Mouse (Mus musculus) spleen, embryonic (tissue): ENCODE data around the gene Celsr1.

Source experiments
- CTCF ChIA-PET: fragments of 350-600 bp; sonication (Branson Sonifier 250); formaldehyde crosslinking; loops from one replicate; lab custom pipeline; 2022; lab: Charles Lee

Gene Celsr1

GRCm38 (mm10) chr15:86065367-86065766, 31.8 kb upstream of the Celsr1 start:
- CTCF ChIA-PET = interaction anchor here (0.7 to 0.8 kb wide), 2 partner anchors 19 to 23 kb away, joined by 7 to 12 read pairs; no protein-coding TSS in a partner anchor

DNA sequence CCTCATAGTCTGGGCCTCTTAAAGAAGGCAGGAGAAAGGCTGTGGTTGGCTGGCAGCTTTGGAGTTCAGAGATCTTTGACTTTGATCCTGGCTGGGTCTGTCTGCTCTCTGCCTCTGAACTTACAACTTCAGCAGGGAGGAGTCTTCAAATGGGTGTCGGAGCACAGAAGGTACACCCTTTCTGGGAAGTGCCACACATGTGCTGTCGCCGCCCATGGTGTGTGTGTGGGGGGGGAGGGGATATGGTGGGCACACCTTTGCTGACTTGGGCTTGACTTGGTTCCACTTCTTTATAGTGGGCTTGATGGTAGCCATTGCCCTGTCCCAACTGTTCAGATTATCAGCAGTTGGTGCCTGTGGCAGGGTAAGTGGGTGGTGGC, 31.3 kb upstream of the Celsr1 start:
- CTCF ChIA-PET = interaction anchor here (0.7 kb wide), 1 partner anchor 414 kb away, joined by 3 read pairs; no protein-coding TSS in a partner anchor

DNA sequence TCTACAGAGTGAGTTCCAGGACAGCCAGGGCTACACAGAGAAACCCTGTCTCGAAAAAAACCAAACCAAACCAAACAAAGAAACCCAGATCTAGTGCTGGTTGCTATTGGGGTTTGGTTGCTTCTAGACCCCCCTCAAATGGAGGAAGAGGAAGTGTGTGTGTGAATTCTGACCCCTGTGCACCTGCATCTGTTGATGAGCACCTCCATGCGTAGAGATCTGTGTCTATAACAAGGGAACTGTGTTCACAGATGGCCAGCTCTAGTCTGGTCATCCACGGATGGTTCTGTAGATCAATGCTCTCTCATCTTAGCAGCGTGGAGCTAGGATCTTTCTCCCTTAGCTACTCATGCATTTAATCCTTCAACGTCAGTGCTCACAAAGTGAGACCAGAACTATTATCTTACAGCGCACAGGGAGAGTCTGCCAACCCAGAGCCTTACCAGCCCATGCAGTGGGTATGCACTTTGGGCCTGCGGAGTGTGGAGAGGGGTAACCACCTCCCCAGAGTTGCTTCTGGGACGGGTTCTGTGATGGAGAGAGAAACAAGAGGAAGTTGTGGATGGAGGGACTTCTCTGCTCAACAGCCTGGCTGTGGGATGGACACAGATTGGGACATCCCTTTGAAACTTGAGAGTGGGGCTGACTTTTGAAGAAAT, 30.7 kb upstream of the Celsr1 start:
- CTCF ChIA-PET = interaction anchor here (0.7 kb wide), 1 partner anchor 414 kb away, joined by 3 read pairs; no protein-coding TSS in a partner anchor

DNA sequence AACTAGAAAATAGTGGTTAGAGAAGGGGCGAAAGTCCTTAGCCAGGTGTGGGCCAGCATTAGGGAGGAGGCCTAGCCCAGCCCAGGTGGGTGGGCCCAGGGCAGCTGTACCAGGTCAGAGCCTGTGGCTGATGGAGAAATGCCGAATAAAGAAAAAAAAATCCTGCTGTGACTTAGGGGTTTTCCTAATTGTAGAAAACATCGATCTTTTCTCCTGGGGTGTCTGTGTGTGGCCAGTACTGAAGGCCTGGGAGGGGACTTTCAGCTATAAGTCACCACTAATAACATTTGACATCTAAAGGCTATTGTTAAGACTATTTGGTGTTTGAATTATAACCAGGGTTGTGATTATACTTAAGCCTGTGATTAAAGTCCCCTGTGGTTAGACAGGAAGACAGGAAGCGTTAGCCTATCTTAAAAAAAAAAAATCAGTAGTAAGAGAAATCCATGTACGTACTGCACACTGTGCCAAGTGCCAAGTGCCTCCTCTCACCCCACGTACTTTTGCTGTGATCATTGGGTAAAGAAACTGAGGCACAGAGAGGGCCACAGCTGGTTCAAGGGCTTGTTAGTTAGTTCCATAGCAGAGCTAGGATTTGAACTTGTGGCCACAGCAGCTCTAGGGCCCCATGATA, 28.4 kb upstream of the Celsr1 start:
- CTCF ChIA-PET = interaction anchor here (0.6 to 0.9 kb wide), 2 partner anchors 11 to 54 kb away, joined by 3 read pairs; no protein-coding TSS in a partner anchor

DNA sequence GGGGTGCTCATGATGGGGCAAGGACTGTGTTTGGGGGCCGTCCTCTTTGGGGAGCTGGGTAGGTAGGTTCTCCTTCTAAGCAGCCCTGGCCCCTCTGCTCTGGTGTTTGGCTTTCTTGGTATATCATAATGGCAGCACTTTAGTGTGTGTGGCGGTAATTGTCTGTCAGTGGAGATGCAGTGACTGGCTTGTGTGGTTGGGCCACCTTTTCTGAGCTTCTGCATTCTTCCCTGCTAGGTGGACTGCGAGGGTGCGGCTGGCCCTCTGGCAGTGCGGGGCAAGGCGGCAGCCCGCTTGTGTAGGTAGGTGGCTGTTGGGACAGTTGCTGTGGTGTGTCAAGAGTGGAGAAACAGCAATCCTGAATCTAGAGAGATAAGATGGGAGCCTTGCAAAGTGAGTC, 27.6 kb upstream of the Celsr1 start:
- CTCF ChIA-PET = interaction anchor here (0.5 to 0.9 kb wide), 2 partner anchors 55 to 56 kb away, joined by 3 to 5 read pairs; no protein-coding TSS in a partner anchor

DNA sequence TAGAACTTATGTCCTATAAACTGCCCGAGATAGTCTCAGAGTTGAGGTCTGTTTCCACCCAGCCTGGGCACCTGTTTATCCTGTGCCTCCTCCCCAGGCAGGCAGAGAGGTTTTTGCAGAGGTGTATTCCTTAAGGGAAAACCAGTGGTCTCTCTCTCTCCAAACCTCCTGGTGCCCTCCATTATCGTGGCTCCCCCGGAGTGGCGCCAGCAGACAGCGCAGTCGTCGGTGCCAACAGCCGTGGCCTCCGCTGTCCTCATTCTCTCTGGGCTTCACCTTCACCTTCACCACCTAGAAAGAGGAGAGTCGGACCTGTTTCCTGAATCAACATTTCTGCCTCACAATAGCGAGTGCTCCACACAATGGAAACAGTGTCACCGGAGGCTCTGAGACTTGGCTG, 27.0 kb upstream of the Celsr1 start:
- CTCF ChIA-PET = interaction anchor here (0.5 to 0.9 kb wide), 2 partner anchors 55 to 56 kb away, joined by 3 to 5 read pairs; no protein-coding TSS in a partner anchor

DNA sequence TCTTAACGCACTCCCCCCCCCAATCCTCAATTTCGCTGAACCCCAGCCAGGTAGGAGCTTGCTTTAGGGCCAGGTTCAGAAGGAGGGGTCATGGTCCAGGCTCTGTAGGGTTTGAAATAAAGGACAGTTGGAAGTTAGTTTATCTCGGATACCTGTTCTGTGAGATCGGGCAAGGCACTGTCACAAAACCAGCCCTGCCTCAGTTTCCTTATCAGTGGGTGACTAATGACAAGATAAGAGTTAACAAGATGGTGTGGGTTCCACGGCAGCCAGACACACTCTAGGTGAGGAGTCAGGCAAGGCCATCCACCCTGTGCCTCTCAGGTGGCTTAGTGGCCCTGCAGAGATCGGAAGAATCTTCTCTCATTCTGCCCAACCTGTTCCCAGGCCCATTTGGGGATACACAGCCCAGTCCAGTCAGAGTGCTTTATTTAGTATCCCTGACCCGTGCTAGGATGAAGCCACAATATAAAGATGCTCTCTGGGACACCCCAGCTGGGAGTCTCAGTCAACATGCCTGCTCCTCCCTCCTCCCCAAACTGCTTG, 26.3 kb upstream of the Celsr1 start:
- CTCF ChIA-PET = no interaction called here

DNA sequence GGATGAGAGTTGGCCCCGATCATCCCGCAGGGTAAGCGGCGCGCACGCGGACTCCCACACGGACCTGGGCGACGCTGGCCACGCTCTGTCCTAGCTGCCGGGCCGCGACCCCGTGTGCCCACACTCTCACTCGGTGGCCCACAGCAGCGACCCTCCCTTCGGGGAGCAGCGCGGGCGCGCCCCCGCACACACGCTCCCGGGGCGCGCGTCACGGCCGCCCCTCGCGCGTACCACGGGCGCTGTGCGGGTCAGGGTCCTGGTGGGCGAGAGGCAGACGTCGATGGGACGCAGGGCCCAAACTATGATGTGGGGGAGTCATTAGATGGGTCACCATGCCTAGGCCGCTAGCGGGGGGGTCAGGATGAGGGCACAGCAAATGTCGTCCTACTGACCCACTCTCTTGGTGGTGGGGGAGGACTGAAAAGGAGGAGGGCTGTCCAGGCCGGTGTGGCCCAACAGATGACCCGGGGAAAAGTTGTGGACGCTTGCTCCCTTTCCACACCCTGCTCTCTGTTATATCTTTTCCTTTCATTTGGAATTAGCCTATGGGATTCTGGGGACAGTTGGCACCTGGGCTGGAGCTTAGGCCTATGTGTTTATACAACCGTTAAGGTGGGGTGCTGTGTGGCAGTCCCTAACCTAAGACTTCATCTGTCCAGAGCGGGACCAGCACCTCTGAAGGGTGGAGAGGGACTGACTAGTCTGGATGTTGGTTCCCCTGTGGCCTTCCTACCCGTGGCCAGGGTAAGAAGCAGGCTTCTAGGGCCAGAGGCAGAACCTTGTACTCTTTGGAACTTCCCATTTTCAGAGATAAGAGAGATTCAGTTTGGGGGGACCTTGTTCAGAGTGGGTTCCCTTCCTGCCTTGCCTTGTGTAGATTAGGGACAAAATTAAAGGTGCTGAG, 25.6 kb upstream of the Celsr1 start:
- CTCF ChIA-PET = interaction anchor here (0.6 kb wide), 1 partner anchor 19 kb away, joined by 3 read pairs; no protein-coding TSS in a partner anchor

GRCm38 (mm10) chr15:86058394-86058915, 24.9 kb upstream of the Celsr1 start:
- CTCF ChIA-PET = interaction anchor here (0.6 kb wide), 2 partner anchors 18 to 813 kb away, joined by 3 to 6 read pairs; no protein-coding TSS in a partner anchor

GRCm38 (mm10) chr15:86057908-86058307, 24.3 kb upstream of the Celsr1 start:
- CTCF ChIA-PET = interaction anchor here (0.6 kb wide), 1 partner anchor 812 kb away, joined by 6 read pairs; no protein-coding TSS in a partner anchor

DNA sequence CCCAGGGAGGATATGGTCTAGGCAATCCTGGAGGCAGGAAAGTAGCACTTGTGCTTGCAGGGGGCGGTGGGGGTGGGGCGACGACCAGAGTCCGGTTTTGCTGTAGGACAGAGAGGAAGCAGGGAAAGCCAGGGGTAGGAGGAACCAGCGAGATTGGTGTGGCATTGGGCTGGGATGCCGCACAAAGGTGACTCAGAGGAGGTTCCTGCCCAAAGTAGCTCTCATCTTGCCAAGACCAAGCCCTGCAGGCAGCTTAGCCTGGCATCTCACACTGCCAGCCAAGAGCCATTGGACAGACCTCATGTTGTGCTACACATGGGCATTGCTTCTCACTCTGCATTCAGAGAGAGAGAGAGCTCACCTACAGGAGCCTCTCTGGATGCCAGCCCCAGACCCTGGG, 23.8 kb upstream of the Celsr1 start, which contains the start of gene Gramd4:
Gene Gramd4, plus strand, starts transcription at position 283 of the 400 bp plus-strand sequence.
- CTCF ChIA-PET = interaction anchor here (0.6 to 0.8 kb wide), 2 partner anchors 19 to 127 kb away, joined by 3 read pairs; no protein-coding TSS in a partner anchor

DNA sequence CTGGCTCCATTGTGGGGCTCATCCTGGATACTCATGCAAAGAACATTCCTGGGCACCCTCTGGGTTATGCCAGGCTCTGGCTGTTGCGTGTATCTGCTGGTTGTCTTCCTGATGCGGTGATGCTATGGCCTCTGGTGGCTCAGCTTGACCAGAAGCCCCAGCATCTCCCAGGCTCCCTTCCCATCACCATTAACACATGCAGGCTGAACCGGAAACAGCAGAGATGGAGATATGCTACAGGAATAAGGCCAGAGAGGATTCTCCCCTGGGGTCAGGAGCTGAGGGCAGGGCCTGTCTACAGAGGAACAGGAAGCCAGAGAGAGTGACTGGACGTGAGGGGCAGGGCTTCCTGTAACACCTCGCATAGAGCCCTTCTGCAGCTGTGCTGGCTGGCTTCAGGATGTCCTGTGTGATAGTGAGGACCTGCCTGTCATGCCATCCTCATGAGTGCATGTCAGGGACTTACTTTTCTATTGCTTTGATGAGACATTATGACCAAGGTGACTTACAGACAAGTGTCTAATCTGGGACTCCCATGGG, 22.7 kb upstream of the Celsr1 start:
- CTCF ChIA-PET = interaction anchor here (0.8 to 1.1 kb wide), 2 partner anchors 11 to 64 kb away, joined by 3 to 10 read pairs; no protein-coding TSS in a partner anchor

DNA sequence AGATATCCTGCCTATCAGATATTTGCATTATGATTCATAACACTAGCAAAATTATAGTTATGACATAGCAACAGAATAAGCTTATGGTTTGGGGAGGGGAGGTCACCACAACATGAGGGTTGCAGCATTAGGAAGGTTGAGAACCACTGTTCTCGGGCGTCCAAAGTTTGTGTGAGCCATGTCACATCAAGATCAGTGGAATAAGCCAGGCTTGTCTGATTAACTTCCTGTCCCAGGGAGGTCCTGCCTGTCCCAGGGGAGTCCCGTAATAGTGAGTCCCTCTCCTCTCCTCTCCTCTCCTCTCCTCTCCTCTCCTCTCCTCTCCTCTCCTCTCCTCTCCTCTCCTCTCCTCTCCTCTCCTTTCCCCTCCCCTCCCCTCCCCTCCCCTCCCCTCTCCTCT, 21.3 kb upstream of the Celsr1 start:
- CTCF ChIA-PET = interaction anchor here (0.8 to 1.2 kb wide), 3 partner anchors 15 to 64 kb away, joined by 3 read pairs; no protein-coding TSS in a partner anchor

DNA sequence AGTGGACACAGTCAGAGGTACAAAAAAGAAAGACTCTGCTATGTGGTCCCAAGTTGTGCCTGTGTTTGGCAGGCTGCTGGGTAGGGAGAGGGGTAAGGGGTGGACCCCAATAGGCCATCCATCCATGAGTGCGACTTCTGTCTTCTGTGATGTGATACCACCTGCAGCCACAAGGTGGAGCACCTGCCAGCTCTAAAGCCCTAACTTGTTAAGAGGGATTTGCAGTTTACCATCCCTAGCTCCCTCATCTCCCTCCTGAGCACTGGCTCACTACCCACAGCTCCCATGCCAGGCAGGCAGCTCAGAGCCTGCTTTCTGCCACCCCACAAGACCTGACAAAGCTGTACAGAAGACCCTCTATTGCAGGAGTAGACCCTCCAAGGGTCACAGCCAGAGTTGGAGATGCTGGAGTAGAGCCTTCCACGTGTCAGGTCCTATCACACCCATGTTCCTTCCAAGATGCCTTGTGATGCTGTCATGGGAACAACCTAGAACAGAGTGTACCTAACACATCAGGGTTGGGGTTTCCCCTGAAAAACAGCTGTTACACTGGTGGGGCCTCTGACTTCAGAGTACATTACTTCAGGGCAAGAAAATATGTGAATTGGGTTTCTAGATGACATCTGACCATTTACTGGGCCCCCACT, 20.4 kb upstream of the Celsr1 start:
- CTCF ChIA-PET = interaction anchor here (1.2 kb wide), 3 partner anchors 31 to 71 kb away, joined by 3 read pairs; no protein-coding TSS in a partner anchor

- CTCF ChIA-PET = interaction anchor here (0.8 to 1.0 kb wide), 2 partner anchors 36 to 67 kb away, joined by 3 read pairs; no protein-coding TSS in a partner anchor
Measured at GRCm38 (mm10) chr15:86051878-86052478, 18.4 kb upstream of the Celsr1 start.

GRCm38 (mm10) chr15:86051152-86051551, 17.6 kb upstream of the Celsr1 start:
- CTCF ChIA-PET = interaction anchor here (0.6 to 1.0 kb wide), 4 partner anchors 11 to 89 kb away, joined by 3 read pairs; no protein-coding TSS in a partner anchor

- CTCF ChIA-PET = interaction anchor here (0.6 kb wide), 3 partner anchors 63 to 118 kb away, joined by 3 to 6 read pairs (median 4); no protein-coding TSS in a partner anchor
Measured at GRCm38 (mm10) chr15:86050170-86050743, 16.7 kb upstream of the Celsr1 start.

DNA sequence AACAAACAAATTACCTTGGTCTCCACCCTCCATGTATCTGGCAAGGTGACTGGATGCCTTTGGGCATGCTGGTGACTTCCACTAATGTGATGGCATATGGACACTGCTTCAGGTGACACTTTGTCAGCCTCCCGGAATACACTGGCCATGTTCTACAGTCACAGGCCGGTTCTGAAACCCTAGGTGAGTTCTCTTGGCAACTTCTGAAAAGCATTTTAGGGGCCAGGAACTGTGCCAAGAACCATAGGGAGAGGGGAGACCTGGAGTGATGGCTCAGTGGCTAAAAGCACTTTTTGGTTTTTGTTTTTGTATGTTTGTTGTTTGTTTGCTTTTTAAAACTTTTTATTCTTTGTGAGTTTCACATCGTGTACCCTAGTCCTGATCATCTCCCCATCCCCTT, 15.9 kb upstream of the Celsr1 start:
- CTCF ChIA-PET = no interaction called here
